Mouse (Mus musculus): ENCODE results near the gene Enah. TPM values are rescaled to one million over a fixed set of nuclear protein-coding genes. Genes with fewer than 3 reads are reported as not detected.

Enah gene
- polyA plus RNA-seq, 1 experiment from 2014 or later: 13.1 TPM

GRCm38 (mm10) chr1:181864971-181865862, 154.6 kb downstream of the Enah start:
- WGBS: 57% methylated on average over 11 of the region's 11 CpGs
- Histone ChIP-seq H3K9me3 (replicated peaks; ENCODE audit: control insufficient read depth, low read length) (no peaks in the 10 kb centered on the region), H3K4me1 (ENCODE audit: control insufficient read depth, insufficient read depth, low read length) (peaks cover 11% of the 10 kb centered on the region), H3K4me2 (ENCODE audit: low read depth, low read length) (peak overlapping the region; percentile 11; the same call in 1 of the 2 replicates), H3K4me3 (replicated peaks; ENCODE audit: low read length) (no peak overlapping the region), H3K27me3 (ENCODE audit: control insufficient read depth, insufficient read depth, low read length) (no peaks in the 10 kb centered on the region), H3K27ac (ENCODE audit: low read length) (peak overlapping the region; percentile 78), H3K9ac (ENCODE audit: low read length) (peak overlapping the region; percentile 47; the same call in 1 of the 2 replicates), H3K36me3 (ENCODE audit: control insufficient read depth, insufficient read depth, low read length) (no peaks in the 10 kb centered on the region)
- ATAC-seq (ENCODE audit: insufficient read depth, low FRiP score): peak; percentile 76

- H3K27ac ChIP-seq (ENCODE audit: low read length): no peak overlapping the region
- H3K4me3 ChIP-seq (replicated peaks; ENCODE audit: low read length): no peak overlapping the region
- no peaks in the 10 kb centered on the region for H3K36me3 ChIP-seq (ENCODE audit: control insufficient read depth, insufficient read depth, low read length)
- no peak for ATAC-seq (ENCODE audit: insufficient read depth, low FRiP score)
- H3K9ac ChIP-seq (ENCODE audit: low read length): no peak overlapping the region
- H3K4me1 ChIP-seq (ENCODE audit: control insufficient read depth, insufficient read depth, low read length): peaks cover 11% of the 10 kb centered on the region
- H3K4me2 ChIP-seq (ENCODE audit: low read depth, low read length): no peak overlapping the region
- no peaks in the 10 kb centered on the region for H3K27me3 ChIP-seq (ENCODE audit: control insufficient read depth, insufficient read depth, low read length)
- H3K9me3 ChIP-seq (replicated peaks; ENCODE audit: control insufficient read depth, low read length): no peaks in the 10 kb centered on the region
- WGBS: 34% methylated on average over 8 of the region's 8 CpGs
Measured at GRCm38 (mm10) chr1:181863431-181863830, 156.4 kb downstream of the Enah start.

GRCm38 (mm10) chr1:181862676-181863374, 157.0 kb downstream of the Enah start:
- H3K36me3 ChIP-seq (ENCODE audit: control insufficient read depth, insufficient read depth, low read length): no peaks in the 10 kb centered on the region
- ATAC-seq (ENCODE audit: insufficient read depth, low FRiP score): no peak
- no peaks in the 10 kb centered on the region for H3K27me3 ChIP-seq (ENCODE audit: control insufficient read depth, insufficient read depth, low read length)
- 59% methylated on average over 16 of the region's 16 CpGs for WGBS
- H3K4me3 ChIP-seq (replicated peaks; ENCODE audit: low read length): no peak overlapping the region
- H3K27ac ChIP-seq (ENCODE audit: low read length): 0 out of 2 replicates have a peak overlapping the region, but pooled peaks have one; percentile 15
- H3K4me2 ChIP-seq (ENCODE audit: low read depth, low read length): no peak overlapping the region
- no peaks in the 10 kb centered on the region for H3K9me3 ChIP-seq (replicated peaks; ENCODE audit: control insufficient read depth, low read length)
- H3K4me1 ChIP-seq (ENCODE audit: control insufficient read depth, insufficient read depth, low read length): peaks cover 11% of the 10 kb centered on the region
- H3K9ac ChIP-seq (ENCODE audit: low read length): no peak overlapping the region

- Histone ChIP-seq H3K4me1 (ENCODE audit: control insufficient read depth, insufficient read depth, low read length) (peaks cover 11% of the 10 kb centered on the region), H3K9ac (ENCODE audit: low read length) (no peak overlapping the region), H3K27ac (ENCODE audit: low read length) (peak overlapping the region; percentile 25; the same call in 1 of the 2 replicates), H3K27me3 (ENCODE audit: control insufficient read depth, insufficient read depth, low read length) (no peaks in the 10 kb centered on the region), H3K4me3 (replicated peaks; ENCODE audit: low read length) (no peak overlapping the region), H3K36me3 (ENCODE audit: control insufficient read depth, insufficient read depth, low read length) (no peaks in the 10 kb centered on the region), H3K4me2 (ENCODE audit: low read depth, low read length) (no peak overlapping the region), H3K9me3 (replicated peaks; ENCODE audit: control insufficient read depth, low read length) (no peaks in the 10 kb centered on the region)
- no peak for ATAC-seq (ENCODE audit: insufficient read depth, low FRiP score)
- WGBS: 67% methylated on average over 2 of the region's 2 CpGs
Measured at GRCm38 (mm10) chr1:181861181-181861902, 158.4 kb downstream of the Enah start.

- peaks cover 6% of the 10 kb centered on the region for H3K4me1 ChIP-seq (ENCODE audit: control insufficient read depth, insufficient read depth, low read length)
- no peaks in the 10 kb centered on the region for H3K36me3 ChIP-seq (ENCODE audit: control insufficient read depth, insufficient read depth, low read length)
- no peak overlapping the region for H3K9ac ChIP-seq (ENCODE audit: low read length)
- H3K4me3 ChIP-seq (replicated peaks; ENCODE audit: low read length): no peak overlapping the region
- no peaks in the 10 kb centered on the region for H3K27me3 ChIP-seq (ENCODE audit: control insufficient read depth, insufficient read depth, low read length)
- H3K4me2 ChIP-seq (ENCODE audit: low read depth, low read length): no peak overlapping the region
- H3K27ac ChIP-seq (ENCODE audit: low read length): peak overlapping the region; percentile 25; the same call in 1 of the 2 replicates
- peak; percentile 80 for ATAC-seq (ENCODE audit: insufficient read depth, low FRiP score)
- 12% methylated on average over 5 of the region's 5 CpGs for WGBS
- no peaks in the 10 kb centered on the region for H3K9me3 ChIP-seq (replicated peaks; ENCODE audit: control insufficient read depth, low read length)
Measured at GRCm38 (mm10) chr1:181860659-181861058, 159.1 kb downstream of the Enah start.

GRCm38 (mm10) chr1:181856329-181856728, 163.5 kb downstream of the Enah start:
- H3K27me3 ChIP-seq (ENCODE audit: control insufficient read depth, insufficient read depth, low read length): no peaks in the 10 kb centered on the region
- H3K4me1 ChIP-seq (ENCODE audit: control insufficient read depth, insufficient read depth, low read length): peaks cover 7% of the 10 kb centered on the region; the same call in 1 of the 2 replicates
- H3K9me3 ChIP-seq (replicated peaks; ENCODE audit: control insufficient read depth, low read length): no peaks in the 10 kb centered on the region
- H3K27ac ChIP-seq (ENCODE audit: low read length): no peak overlapping the region
- no peak for ATAC-seq (ENCODE audit: insufficient read depth, low FRiP score)
- H3K36me3 ChIP-seq (ENCODE audit: control insufficient read depth, insufficient read depth, low read length): no peaks in the 10 kb centered on the region
- no peak overlapping the region for H3K9ac ChIP-seq (ENCODE audit: low read length)
- no peak overlapping the region for H3K4me3 ChIP-seq (replicated peaks; ENCODE audit: low read length)
- no peak overlapping the region for H3K4me2 ChIP-seq (ENCODE audit: low read depth, low read length)
- 86% methylated on average over 2 of the region's 2 CpGs for WGBS

GRCm38 (mm10) chr1:181854829-181855228, 165.0 kb downstream of the Enah start:
- no peak for ATAC-seq (ENCODE audit: insufficient read depth, low FRiP score)
- Histone ChIP-seq H3K4me2 (ENCODE audit: low read depth, low read length) (no peak overlapping the region), H3K9me3 (replicated peaks; ENCODE audit: control insufficient read depth, low read length) (no peaks in the 10 kb centered on the region), H3K27ac (ENCODE audit: low read length) (no peak overlapping the region), H3K9ac (ENCODE audit: low read length) (no peak overlapping the region), H3K36me3 (ENCODE audit: control insufficient read depth, insufficient read depth, low read length) (no peaks in the 10 kb centered on the region), H3K4me3 (replicated peaks; ENCODE audit: low read length) (no peak overlapping the region), H3K4me1 (ENCODE audit: control insufficient read depth, insufficient read depth, low read length) (peaks cover 7% of the 10 kb centered on the region; the same call in 1 of the 2 replicates), H3K27me3 (ENCODE audit: control insufficient read depth, insufficient read depth, low read length) (no peaks in the 10 kb centered on the region)
- 92% methylated on average over 2 of the region's 2 CpGs for WGBS

GRCm38 (mm10) chr1:181853081-181853736, 166.6 kb downstream of the Enah start:
- H3K4me2 ChIP-seq (ENCODE audit: low read depth, low read length): peak overlapping the region; percentile 53
- H3K27ac ChIP-seq (ENCODE audit: low read length): peak overlapping the region; percentile 66; the same call in 1 of the 2 replicates
- H3K27me3 ChIP-seq (ENCODE audit: control insufficient read depth, insufficient read depth, low read length): no peaks in the 10 kb centered on the region
- H3K4me1 ChIP-seq (ENCODE audit: control insufficient read depth, insufficient read depth, low read length): peaks cover 7% of the 10 kb centered on the region; the same call in 1 of the 2 replicates
- WGBS: 7% methylated on average over 19 of the region's 21 CpGs
- H3K9me3 ChIP-seq (replicated peaks; ENCODE audit: control insufficient read depth, low read length): no peaks in the 10 kb centered on the region
- ATAC-seq (ENCODE audit: insufficient read depth, low FRiP score): peak; percentile 57; the same call in 1 of the 2 replicates
- peak overlapping the region; percentile 28 for H3K4me3 ChIP-seq (replicated peaks; ENCODE audit: low read length)
- no peaks in the 10 kb centered on the region for H3K36me3 ChIP-seq (ENCODE audit: control insufficient read depth, insufficient read depth, low read length)
- peak overlapping the region; percentile 47 for H3K9ac ChIP-seq (ENCODE audit: low read length)
